23 mouse cellular contexts compared by ENCODE assay signal in genomic region chr2:60692239-60692638, GRCm38 (mm10). TPM values are rescaled to one million over a fixed set of nuclear protein-coding genes. Genes with fewer than 3 reads are reported as not detected.
A peak's percentile ranks its signal among the peaks of the same experiment; 100 is the strongest.
DNase-seq lines count a peak whose midpoint lies in the region; ATAC-seq and TF ChIP-seq lines count a peak whose summit lies in the region.
"Had no signal": no experiment of that assay in that cellular context is flagged by ENCODE, and none has a peak within 500 bp of the region (broad histone marks: within the 10 kb centered on the region; RNA-seq: fewer than 3 reads in every experiment).

No protein-coding gene starts in this region.

- 52% methylated on average over 5 of the region's 5 CpGs for WGBS in kidney, embryonic 14.5 days
- WGBS in lung, postnatal 0 days, result 56% methylated on average over 5 of the region's 5 CpGs

- no peak for TF ChIP-seq CTCF in lung, postnatal 0 days (IDR thresholded peaks at IDR 0.05)

- no peaks in the 10 kb centered on the region for H3K9me3 ChIP-seq in kidney, embryonic 14.5 days (ENCODE audit: control insufficient read depth, low read length)
- no peaks in the 10 kb centered on the region for H3K9me3 ChIP-seq in lung, postnatal 0 days (ENCODE audit: low read length)
- H3K9me3 ChIP-seq: G1E; limb, embryonic 12.5 days; liver, embryonic 15.5 days; midbrain, embryonic 10.5 days had no signal

- H3K27ac ChIP-seq in kidney, embryonic 14.5 days (ENCODE audit: low read depth, low read length), result no peak overlapping the region
- peak overlapping the region; percentile 73 for H3K27ac ChIP-seq in lung, postnatal 0 days (ENCODE audit: low read length)
- H3K27ac ChIP-seq: left cerebral cortex, adult 2 months; limb, embryonic 12.5 days; liver, embryonic 15.5 days; midbrain, embryonic 10.5 days had no signal

- H3K4me1 ChIP-seq in kidney, embryonic 14.5 days (ENCODE audit: control insufficient read depth, insufficient read depth, low read length), result peaks cover 4% of the 10 kb centered on the region; the same call in 1 of the 2 replicates
- H3K4me1 ChIP-seq in lung, postnatal 0 days (ENCODE audit: insufficient read depth, low read depth, low read length), result 0 out of 2 replicates have a peak, but pooled peaks cover 2% of the 10 kb centered on the region
- H3K4me1 ChIP-seq: liver, embryonic 15.5 days had no signal

- DNase-seq in kidney, adult 11 months, result peak; percentile 81
- peak; percentile 70 for DNase-seq in kidney, postnatal 10 days
- DNase-seq in lung, postnatal 0 days (ENCODE audit: low spot score), result peak; percentile 46
- DNase-seq in yolk sac, embryonic 10.5 days (ENCODE audit: low spot score), result peak; percentile 59
- no peak for DNase-seq in ovary, postnatal 10 days (ENCODE audit: low spot score)
- DNase-seq in thymus, postnatal 14 days, result no peak
- no peak for DNase-seq in spleen, postnatal 36 days (ENCODE audit: low spot score in 2 of 2)
- DNase-seq: adrenal gland, postnatal 10 days; B cell, adult 2 months; cerebellum, adult 9-11 months; forebrain, postnatal 0 days; gastrocnemius, postnatal 10 days; heart, postnatal 10 days; retina, postnatal 1 day; thymus, adult 18-20 months had no signal

- no peak overlapping the region for H3K4me2 ChIP-seq in kidney, embryonic 14.5 days (replicated peaks; ENCODE audit: low read depth, low read length)
- no peak overlapping the region for H3K4me2 ChIP-seq in lung, postnatal 0 days (replicated peaks; ENCODE audit: low read depth, low read length)
- H3K4me2 ChIP-seq: limb, embryonic 12.5 days; liver, embryonic 15.5 days had no signal

- ATAC-seq in kidney, embryonic 14.5 days (ENCODE audit: low FRiP score, low TSS enrichment), result no peak
- peak; percentile 21 for ATAC-seq in lung, postnatal 0 days
- ATAC-seq: forebrain, postnatal 0 days; hindbrain, embryonic 16.5 days had no signal

- H3K27me3 ChIP-seq in kidney, embryonic 14.5 days (ENCODE audit: control insufficient read depth, insufficient read depth, low read length), result no peaks in the 10 kb centered on the region
- H3K27me3 ChIP-seq in lung, postnatal 0 days (replicated peaks; ENCODE audit: insufficient read depth, low read length), result no peaks in the 10 kb centered on the region
- H3K27me3 ChIP-seq: liver, embryonic 15.5 days had no signal

- H3K4me3 ChIP-seq in kidney, embryonic 14.5 days (ENCODE audit: low read length), result no peak overlapping the region
- H3K4me3 ChIP-seq in lung, postnatal 0 days (ENCODE audit: low read depth, low read length), result no peak overlapping the region
- H3K4me3 ChIP-seq: left cerebral cortex, adult 2 months; limb, embryonic 12.5 days; liver, embryonic 15.5 days; midbrain, embryonic 10.5 days had no signal

- H3K9ac ChIP-seq in kidney, embryonic 14.5 days (ENCODE audit: low read depth, low read length), result no peak overlapping the region
- H3K9ac ChIP-seq in lung, postnatal 0 days (replicated peaks; ENCODE audit: low read depth), result no peak overlapping the region
- H3K9ac ChIP-seq: forebrain, postnatal 0 days; limb, embryonic 12.5 days; liver, embryonic 15.5 days had no signal

- H3K36me3 ChIP-seq in kidney, embryonic 14.5 days (ENCODE audit: control insufficient read depth, insufficient read depth, low read length), result no peaks in the 10 kb centered on the region
- H3K36me3 ChIP-seq in lung, postnatal 0 days (ENCODE audit: insufficient read depth, low read length), result no peaks in the 10 kb centered on the region
- H3K36me3 ChIP-seq: G1E; limb, embryonic 12.5 days; liver, embryonic 15.5 days; midbrain, embryonic 10.5 days had no signal

- peak; percentile 81 for TF ChIP-seq EP300 in lung, postnatal 0 days (IDR thresholded peaks at IDR 0.05)

RNA-seq across cellular contexts. Expression of gene Itgb6, which starts 30.2 kb away (rescaled TPM):
- 3.4 and 8.9 TPM in 2 replicates for polyA plus RNA-seq in kidney, embryonic 14.5 days (2014; fragmentation: Nextera tagmentation; extraction: Ambion mirVana)
- polyA plus RNA-seq in lung, postnatal 0 days (2015; fragmentation: Nextera tagmentation; extraction: Ambion mirVana), result 19.2 and 22.4 TPM in 2 replicates
- polyA plus RNA-seq: forebrain, postnatal 0 days; G1E; spleen, adult 2 months had no signal

Comparison
In these comparisons a context has a peak if more than half of its experiments do, and no peak if none do; other contexts are left out.
1. DNase-seq: peak in kidney, adult 11 months (single experiment), kidney, postnatal 10 days (single experiment), lung, postnatal 0 days (single experiment) and yolk sac, embryonic 10.5 days (single experiment); none in ovary, postnatal 10 days (single experiment), thymus, postnatal 14 days (single experiment) and spleen, postnatal 36 days (0 of 2).